ENCODE assay signal across 14 mouse cellular contexts in the genomic region with DNA sequence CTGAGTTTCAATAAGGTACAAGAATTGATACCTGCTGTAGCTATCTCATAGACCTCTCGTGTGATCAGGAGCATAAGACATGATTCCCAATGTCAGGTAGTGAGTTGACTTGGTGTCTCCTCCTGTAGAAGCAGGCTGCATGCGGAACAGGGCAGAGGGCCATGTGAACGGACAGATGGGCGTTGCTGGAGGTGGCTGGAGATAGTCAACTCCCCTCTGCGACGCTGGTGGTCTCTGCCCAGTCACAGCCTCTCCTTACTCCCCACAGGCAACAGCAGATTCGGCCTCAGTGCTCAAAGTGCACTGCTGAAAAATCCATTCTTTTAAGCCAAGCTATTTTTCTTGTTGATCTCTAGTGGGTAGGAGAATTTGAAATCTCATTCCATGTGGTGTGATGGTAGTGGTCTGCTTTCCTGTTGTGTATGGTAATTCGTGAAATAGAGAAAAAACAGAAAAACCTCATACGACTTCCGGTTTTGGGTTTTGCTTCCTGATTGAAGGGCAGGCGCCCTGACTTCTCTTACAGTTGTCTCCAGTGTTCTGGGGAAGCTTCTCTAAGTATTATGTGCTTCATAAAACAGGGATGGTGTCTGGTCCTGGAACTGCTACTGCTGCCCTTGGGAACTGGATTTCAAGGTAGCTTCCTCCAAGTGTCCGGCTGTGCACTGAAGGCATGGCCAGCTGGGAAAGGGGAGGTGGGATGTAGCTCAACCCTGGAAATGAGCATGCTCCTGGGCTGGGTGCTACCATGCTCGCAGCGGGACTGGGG. TPM values are rescaled to one million over a fixed set of nuclear protein-coding genes. Genes with fewer than 3 reads are reported as not detected.
A peak's percentile ranks its signal among the peaks of the same experiment; 100 is the strongest.
DNase-seq lines count a peak whose midpoint lies in the region; ATAC-seq and TF ChIP-seq lines count a peak whose summit lies in the region.
"Had no signal": no experiment of that assay in that cellular context is flagged by ENCODE, and none has a peak within 500 bp of the region (broad histone marks: within the 10 kb centered on the region; RNA-seq: fewer than 3 reads in every experiment).

A gene (plus strand): TSS at position 479 of the 769 bp plus-strand sequence.

- H3K4me3 ChIP-seq in liver, embryonic 14.5 days (ENCODE audit: insufficient read depth in 1 of 2, low read depth in 2 of 2, low read length in 2 of 2) = peak within 1 kb of the TSS in 1 of 2 experiments; percentile 52; a peak in 3 of 4 replicates
- H3K4me3 ChIP-seq in hindbrain, postnatal 0 days (ENCODE audit: low read length) = no peak within 1 kb of the TSS
- H3K4me3 ChIP-seq: forebrain, embryonic 15.5 days; heart, embryonic 13.5 days; lung, embryonic 15.5 days had no signal

- peak; percentile 22 to 47 for DNase-seq in spleen, adult 18-20 months
- no peak for DNase-seq in spleen, postnatal 4 days (ENCODE audit: low spot score in 2 of 2)
- peak; percentile 36 for DNase-seq in T-cell, adult 2 months (ENCODE audit: low spot score)
- DNase-seq in liver, embryonic 14.5 days (ENCODE audit: low read depth in 3 of 3, low spot score in 3 of 3) = no peak
- peak; percentile 65 for DNase-seq in thymus, postnatal 0 days (ENCODE audit: low spot score)
- no peak for DNase-seq in right cerebral cortex, adult 18-20 months
- DNase-seq in layer of hippocampus, adult 8-10 months (ENCODE audit: low spot score in 2 of 2) = no peak
- DNase-seq in hindbrain, postnatal 0 days (ENCODE audit: low spot score) = no peak
- DNase-seq: right cerebral cortex, postnatal 14 days had no signal

- TF ChIP-seq EP300 in liver, embryonic 14.5 days (IDR thresholded peaks at IDR 0.05; ENCODE audit: low read depth) = no peak

- no peaks in the 10 kb centered on the region for H3K36me3 ChIP-seq in liver, embryonic 14.5 days (replicated peaks; ENCODE audit: control insufficient read depth, insufficient read depth, low read depth)
- H3K36me3 ChIP-seq in hindbrain, postnatal 0 days (ENCODE audit: insufficient read depth, low read length) = no peaks in the 10 kb centered on the region
- H3K36me3 ChIP-seq: forebrain, embryonic 15.5 days; heart, embryonic 13.5 days; lung, embryonic 15.5 days had no signal

- no peak within 1 kb of the TSS for H3K9ac ChIP-seq in liver, embryonic 14.5 days (replicated peaks)
- no peak within 1 kb of the TSS for H3K9ac ChIP-seq in hindbrain, postnatal 0 days (replicated peaks; ENCODE audit: low read length)
- H3K9ac ChIP-seq: forebrain, embryonic 15.5 days; heart, embryonic 13.5 days; lung, embryonic 15.5 days had no signal

- H3K27me3 ChIP-seq in liver, embryonic 14.5 days (ENCODE audit: control insufficient read depth, insufficient read depth, low read length) = no peaks in the 10 kb centered on the region
- H3K27me3 ChIP-seq in hindbrain, postnatal 0 days (ENCODE audit: insufficient read depth, low read length) = no peaks in the 10 kb centered on the region
- H3K27me3 ChIP-seq: forebrain, embryonic 15.5 days; heart, embryonic 13.5 days; lung, embryonic 15.5 days; Patski had no signal

- peaks cover 0 to 13% of the 10 kb centered on the region in 2 experiments; a peak in 3 of 4 replicates for H3K4me1 ChIP-seq in liver, embryonic 14.5 days (replicated peaks; ENCODE audit: control insufficient read depth in 2 of 2, insufficient read depth in 2 of 2, low read length in 1 of 2)
- H3K4me1 ChIP-seq in hindbrain, postnatal 0 days (ENCODE audit: insufficient read depth, low read length) = no peaks in the 10 kb centered on the region
- H3K4me1 ChIP-seq: forebrain, embryonic 15.5 days; heart, embryonic 13.5 days; lung, embryonic 15.5 days had no signal

- no peak for ATAC-seq in liver, embryonic 14.5 days (ENCODE audit: insufficient read depth)
- no peak for ATAC-seq in hindbrain, postnatal 0 days
- ATAC-seq: forebrain, embryonic 15.5 days; intestine, embryonic 16.5 days; Patski had no signal

- no peak within 1 kb of the TSS for H3K27ac ChIP-seq in liver, embryonic 14.5 days
- H3K27ac ChIP-seq in hindbrain, postnatal 0 days = no peak within 1 kb of the TSS
- H3K27ac ChIP-seq: forebrain, embryonic 15.5 days; heart, embryonic 13.5 days; lung, embryonic 15.5 days had no signal

- H3K4me2 ChIP-seq in liver, embryonic 14.5 days (ENCODE audit: low read depth) = peak within 1 kb of the TSS; percentile 26
- no peak within 1 kb of the TSS for H3K4me2 ChIP-seq in hindbrain, postnatal 0 days (ENCODE audit: low read depth, low read length)
- H3K4me2 ChIP-seq: forebrain, embryonic 15.5 days; heart, embryonic 13.5 days; lung, embryonic 15.5 days had no signal

- H3K9me3 ChIP-seq in liver, embryonic 14.5 days (ENCODE audit: control insufficient read depth, low read length) = no peaks in the 10 kb centered on the region
- H3K9me3 ChIP-seq in hindbrain, postnatal 0 days (ENCODE audit: low read length) = no peaks in the 10 kb centered on the region
- H3K9me3 ChIP-seq: forebrain, embryonic 15.5 days; heart, embryonic 13.5 days; lung, embryonic 15.5 days had no signal

- 33% methylated on average over 14 of the region's 14 CpGs for WGBS in liver, embryonic 14.5 days (ENCODE audit: insufficient replicate concordance)
- WGBS in hindbrain, postnatal 0 days = 86% methylated on average over 14 of the region's 14 CpGs

- TF ChIP-seq CTCF in liver, embryonic 14.5 days (IDR thresholded peaks at IDR 0.05; ENCODE audit: low read depth) = no peak
- no peak for TF ChIP-seq CTCF in hindbrain, postnatal 0 days (IDR thresholded peaks at IDR 0.05; ENCODE audit: low read depth)

RNA-seq across cellular contexts. Expression of the gene that starts here (rescaled TPM):
- 5.1 and 5.6 TPM in 2 replicates for polyA plus RNA-seq in liver, embryonic 14.5 days (2012; rRNA removed)
- polyA plus RNA-seq in liver, embryonic 14.5 days (2014; fragmentation: Nextera tagmentation; extraction: Ambion mirVana) = 8.9 and 11.2 TPM in 2 replicates
- 100 and 114 TPM in 2 replicates for polyA plus RNA-seq in thymus, postnatal 0 days (2015; fragmentation: Nextera tagmentation; extraction: Ambion mirVana)
- 1 to 10 TPM in 2 of 4 experiments, under 1 TPM in 1, not detected in 1; 0.72 to 8.2 (median 5.9) TPM for total RNA-seq in layer of hippocampus, adult 8-10 months (2022)
- 0.54 and 2.1 TPM in 2 replicates for total RNA-seq in hindbrain, postnatal 0 days (2014; rRNA removed)
- polyA plus RNA-seq in hindbrain, postnatal 0 days (2015; fragmentation: Nextera tagmentation; extraction: Ambion mirVana) = 0.95 and 1.5 TPM in 2 replicates
- polyA plus RNA-seq: Patski had no signal

Comparison
In these comparisons a context has a peak if more than half of its experiments do, and no peak if none do; other contexts are left out.
1. DNase-seq: peak in spleen, adult 18-20 months (2 of 2), T-cell, adult 2 months (single experiment) and thymus, postnatal 0 days (single experiment); none in spleen, postnatal 4 days (0 of 2), liver, embryonic 14.5 days (0 of 3), right cerebral cortex, adult 18-20 months (single experiment), layer of hippocampus, adult 8-10 months (0 of 2) and hindbrain, postnatal 0 days (single experiment).